Mouse (Mus musculus): ENCODE data around the gene Smdt1. TPM values are rescaled to one million over a fixed set of nuclear protein-coding genes. Genes with fewer than 3 reads are reported as not detected.

Smdt1 gene
- total and polyA plus RNA-seq, 3 experiments: 111 to 159 TPM; not detected in 1

DNA sequence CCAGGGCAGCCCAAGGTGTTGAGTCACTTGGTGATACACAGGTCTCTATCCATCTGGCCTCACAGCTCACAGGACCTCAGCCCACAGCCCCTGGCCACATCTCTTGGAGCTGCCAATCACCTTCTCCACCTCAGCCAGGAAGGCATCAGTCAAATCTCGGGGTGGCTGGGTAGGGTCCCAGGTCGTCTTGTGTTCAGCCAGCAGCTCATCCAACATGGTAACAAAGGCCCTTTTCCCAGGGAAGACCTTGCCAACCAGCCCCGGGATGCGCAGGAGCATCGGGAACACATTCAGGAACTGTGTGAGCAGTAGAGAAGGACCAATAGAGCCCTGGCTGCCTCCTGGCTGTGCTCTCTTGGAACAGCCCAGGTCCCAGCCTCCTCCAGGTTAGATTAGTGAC is 34.2 kb downstream of the Smdt1 start:
- Histone ChIP-seq H3K4me1 (ENCODE audit: control insufficient read depth in 1 of 2, insufficient read depth in 2 of 2, low read length in 2 of 2) (no peaks in the 10 kb centered on the region), H3K79me2 (ENCODE audit: control insufficient read depth, insufficient read depth, low read length, poor library complexity) (no peaks in the 10 kb centered on the region), H3K4me3 (ENCODE audit: control insufficient read depth in 1 of 2, insufficient read depth in 1 of 2, low read depth in 2 of 2, low read length in 2 of 2) (no peak overlapping the region), H3K9me3 (replicated peaks; ENCODE audit: insufficient read depth, low read length) (no peaks in the 10 kb centered on the region), H3K36me3 (ENCODE audit: control insufficient read depth in 1 of 2, insufficient read depth in 2 of 2, low read length in 2 of 2) (no peaks in the 10 kb centered on the region), H3K9ac (ENCODE audit: control insufficient read depth, low read depth, low read length, poor library complexity, severe bottlenecking) (no peak overlapping the region), H3K27me3 (ENCODE audit: control insufficient read depth in 1 of 2, insufficient read depth in 2 of 2, low read length in 2 of 2) (peaks cover 2 to 3% of the 10 kb centered on the region in 2 experiments; a peak in 3 of 4 replicates), H3K27ac (ENCODE audit: control insufficient read depth, low read depth, low read length) (no peak overlapping the region)
- no peak for TF ChIP-seq MAFK (IDR thresholded peaks at IDR 0.05; ENCODE audit: borderline replicate concordance, low read depth, low read length)
- no peak for TF ChIP-seq SIN3A (IDR thresholded peaks at IDR 0.05; ENCODE audit: low read length)
- TF ChIP-seq TBP (IDR thresholded peaks at IDR 0.05; ENCODE audit: low read depth, low read length): no peak
- TF ChIP-seq RCOR1 (IDR thresholded peaks at IDR 0.05; ENCODE audit: low read depth, low read length): no peak
- TF ChIP-seq POLR2AphosphoS2 (IDR thresholded peaks at IDR 0.05; ENCODE audit: low read length): no peak
- TF ChIP-seq ETS1 (IDR thresholded peaks at IDR 0.05; ENCODE audit: low read depth, low read length): no peak
- no peak for TF ChIP-seq USF2 (IDR thresholded peaks at IDR 0.05; ENCODE audit: borderline replicate concordance in 1 of 2, insufficient read depth in 1 of 2, low read depth in 1 of 2, low read length in 2 of 2)
- TF ChIP-seq CHD1 (IDR thresholded peaks at IDR 0.05; ENCODE audit: low read depth, low read length): no peak
- no peak for TF ChIP-seq MYC (IDR thresholded peaks at IDR 0.05; ENCODE audit: low read depth, low read length)
- TF ChIP-seq POLR2A (IDR thresholded peaks at IDR 0.05; ENCODE audit: control insufficient read depth in 1 of 2, insufficient read depth in 1 of 2, low read depth in 1 of 2, low read length in 2 of 2, poor library complexity in 1 of 2): no peak
- no peak for TF ChIP-seq BHLHE40 (IDR thresholded peaks at IDR 0.05; ENCODE audit: borderline replicate concordance, low read depth, low read length)
- no peak for TF ChIP-seq CHD2 (IDR thresholded peaks at IDR 0.05; ENCODE audit: low read length)
- no peak for TF ChIP-seq ZMIZ1 (IDR thresholded peaks at IDR 0.05; ENCODE audit: low read depth, low read length)
- TF ChIP-seq CTCF (IDR thresholded peaks at IDR 0.05 in 2 of 3, conservative IDR thresholded peaks at IDR 0.05 in 1 of 3; ENCODE audit: control insufficient read depth in 1 of 3, insufficient read depth in 1 of 3, low read depth in 2 of 3, low read length in 3 of 3, poor library complexity in 1 of 3, severe bottlenecking in 1 of 3): no peak
- no peak for TF ChIP-seq E2F4 (IDR thresholded peaks at IDR 0.05; ENCODE audit: borderline replicate concordance, low read depth, low read length)
- TF ChIP-seq HCFC1 (IDR thresholded peaks at IDR 0.05; ENCODE audit: low read depth, low read length): no peak
- no peak for TF ChIP-seq RAD21 (IDR thresholded peaks at IDR 0.05; ENCODE audit: low read depth, low read length)
- TF ChIP-seq ZNF384 (IDR thresholded peaks at IDR 0.05; ENCODE audit: low read depth, low read length): no peak
- no peak for TF ChIP-seq NELFE (IDR thresholded peaks at IDR 0.05; ENCODE audit: low read depth, low read length)
- TF ChIP-seq ELF1 (IDR thresholded peaks at IDR 0.05; ENCODE audit: low read depth, low read length): no peak
- DNase-seq (ENCODE audit: low read depth, low spot score): no peak

DNA sequence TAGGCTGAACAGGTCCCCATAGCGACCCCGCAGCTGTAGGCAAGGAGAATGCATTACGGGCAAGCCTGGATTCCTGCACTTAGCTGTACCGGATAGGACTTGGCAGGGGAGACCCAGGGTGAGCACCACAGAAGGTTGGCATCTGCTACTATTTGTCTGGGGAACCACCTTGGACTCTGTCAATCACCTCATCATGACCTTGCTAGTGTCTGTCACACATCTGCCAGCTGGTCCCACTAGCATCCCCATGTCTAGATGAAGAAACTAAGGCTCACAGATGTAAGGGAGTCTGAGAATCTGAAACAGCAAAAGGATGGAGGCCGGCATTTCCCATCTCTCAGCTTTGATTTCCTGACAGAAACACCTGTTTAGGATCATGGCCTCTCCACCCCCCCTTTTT is 35.7 kb downstream of the Smdt1 start:
- H3K27me3 ChIP-seq (ENCODE audit: control insufficient read depth in 1 of 2, insufficient read depth in 2 of 2, low read length in 2 of 2): peaks cover 2 to 6% of the 10 kb centered on the region in 2 experiments; a peak in 3 of 4 replicates

More for the DNA sequence above, 35.7 kb downstream of the Smdt1 start:
- H3K36me3 ChIP-seq (ENCODE audit: control insufficient read depth in 1 of 2, insufficient read depth in 2 of 2, low read length in 2 of 2): no peaks in the 10 kb centered on the region
- H3K27ac ChIP-seq (ENCODE audit: control insufficient read depth, low read depth, low read length): no peak overlapping the region
- no peaks in the 10 kb centered on the region for H3K4me1 ChIP-seq (ENCODE audit: control insufficient read depth in 1 of 2, insufficient read depth in 2 of 2, low read length in 2 of 2)
- no peak overlapping the region for H3K4me3 ChIP-seq (ENCODE audit: control insufficient read depth in 1 of 2, insufficient read depth in 1 of 2, low read depth in 2 of 2, low read length in 2 of 2)
- no peak overlapping the region for H3K9ac ChIP-seq (ENCODE audit: control insufficient read depth, low read depth, low read length, poor library complexity, severe bottlenecking)
- no peak for DNase-seq (ENCODE audit: low read depth, low spot score)
- H3K9me3 ChIP-seq (replicated peaks; ENCODE audit: insufficient read depth, low read length): no peaks in the 10 kb centered on the region
- H3K79me2 ChIP-seq (ENCODE audit: control insufficient read depth, insufficient read depth, low read length, poor library complexity): no peaks in the 10 kb centered on the region
- TF ChIP-seq MAX (IDR thresholded peaks at IDR 0.05; ENCODE audit: low read length) (no peak), MYC (IDR thresholded peaks at IDR 0.05; ENCODE audit: low read depth, low read length) (no peak), USF1 (IDR thresholded peaks at IDR 0.05; ENCODE audit: low read depth, low read length) (no peak), SMC3 (IDR thresholded peaks at IDR 0.05; ENCODE audit: low read depth, low read length) (no peak), NELFE (IDR thresholded peaks at IDR 0.05; ENCODE audit: low read depth, low read length) (no peak), MXI1 (IDR thresholded peaks at IDR 0.05; ENCODE audit: low read depth, low read length) (no peak), MEF2A (IDR thresholded peaks at IDR 0.05; ENCODE audit: extremely low read depth, insufficient replicate concordance, low read depth, low read length, poor library complexity, severe bottlenecking) (no peak), ZC3H11A (IDR thresholded peaks at IDR 0.05; ENCODE audit: low read depth, low read length) (no peak), GABPA (IDR thresholded peaks at IDR 0.05; ENCODE audit: low read depth, low read length) (no peak), ZMIZ1 (IDR thresholded peaks at IDR 0.05; ENCODE audit: low read depth, low read length) (no peak), ELF1 (IDR thresholded peaks at IDR 0.05; ENCODE audit: low read depth, low read length) (no peak), CHD1 (IDR thresholded peaks at IDR 0.05; ENCODE audit: low read depth, low read length) (no peak)
